In the genomic region with DNA sequence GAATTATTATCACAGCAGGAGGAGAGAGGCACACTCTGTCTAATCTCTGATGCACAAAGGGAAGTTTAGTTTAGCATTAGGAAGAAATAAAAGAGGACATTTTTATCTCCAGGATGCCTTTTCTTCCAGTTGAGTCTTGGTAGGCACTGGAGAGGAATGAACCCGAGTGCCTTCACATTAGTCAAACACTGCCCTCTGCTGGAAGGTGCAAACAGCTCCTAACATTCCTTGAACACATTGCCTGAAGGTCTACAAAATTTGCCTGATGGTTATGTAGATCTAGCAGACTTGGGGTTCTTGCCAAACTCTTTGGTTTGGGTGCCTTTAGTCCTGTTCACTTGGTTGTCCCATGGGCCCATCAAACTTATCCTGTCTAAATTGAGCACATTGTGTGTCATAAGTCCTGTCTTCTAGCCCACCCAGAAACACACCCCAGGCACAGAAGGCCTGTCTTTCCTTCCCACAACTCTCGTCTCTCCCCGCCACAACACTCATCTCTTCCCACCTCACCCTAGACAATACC, we compare ENCODE assay signal across 9 mouse cellular contexts.
DNase-seq lines count a peak whose midpoint lies in the region; ATAC-seq lines count a peak whose summit lies in the region.
"Had no signal": no experiment of that assay in that cellular context is flagged by ENCODE, and none has a peak within 500 bp of the region (broad histone marks: within the 10 kb centered on the region; RNA-seq: fewer than 3 reads in every experiment).

No protein-coding gene starts in this region.

- no peak overlapping the region for H3K4me3 ChIP-seq in liver, embryonic 12.5 days
- no peak overlapping the region for H3K4me3 ChIP-seq in forebrain, embryonic 11.5 days (ENCODE audit: low read depth, low read length)
- no peak overlapping the region for H3K4me3 ChIP-seq in midbrain, embryonic 15.5 days
- H3K4me3 ChIP-seq: stomach, embryonic 15.5 days had no signal

- 35% methylated on average over 3 of the region's 3 CpGs for WGBS in liver, embryonic 12.5 days (ENCODE audit: insufficient replicate concordance)
- WGBS in forebrain, embryonic 11.5 days = 72% methylated on average over 3 of the region's 3 CpGs
- 78% methylated on average over 3 of the region's 3 CpGs for WGBS in midbrain, embryonic 15.5 days

- ATAC-seq in CD4-positive, CD25-positive, alpha-beta regulatory T cell, adult 4 months = no peak
- no peak for ATAC-seq in liver, embryonic 12.5 days
- ATAC-seq in megakaryocyte progenitor cell, adult 5-6 weeks (replicated peaks; ENCODE audit: poor library complexity) = peak; percentile 86
- ATAC-seq in forebrain, embryonic 11.5 days (replicated peaks; ENCODE audit: low FRiP score) = no peak
- no peak for ATAC-seq in midbrain, embryonic 15.5 days (replicated peaks)

- no peak overlapping the region for H3K4me2 ChIP-seq in liver, embryonic 12.5 days
- no peak overlapping the region for H3K4me2 ChIP-seq in forebrain, embryonic 11.5 days (ENCODE audit: low read depth, low read length, severe bottlenecking)
- no peak overlapping the region for H3K4me2 ChIP-seq in midbrain, embryonic 15.5 days
- H3K4me2 ChIP-seq: stomach, embryonic 15.5 days had no signal

- H3K27ac ChIP-seq in liver, embryonic 12.5 days = no peak overlapping the region
- H3K27ac ChIP-seq in forebrain, embryonic 11.5 days (ENCODE audit: low read depth, low read length) = no peak overlapping the region
- no peak overlapping the region for H3K27ac ChIP-seq in midbrain, embryonic 15.5 days
- H3K27ac ChIP-seq: stomach, embryonic 15.5 days had no signal

- H3K27me3 ChIP-seq in liver, embryonic 12.5 days (replicated peaks) = no peaks in the 10 kb centered on the region
- no peaks in the 10 kb centered on the region for H3K27me3 ChIP-seq in forebrain, embryonic 11.5 days (ENCODE audit: control insufficient read depth, insufficient read depth, low read length)
- H3K27me3 ChIP-seq in midbrain, embryonic 15.5 days (replicated peaks) = no peaks in the 10 kb centered on the region
- H3K27me3 ChIP-seq: stomach, embryonic 15.5 days had no signal

- no peak overlapping the region for H3K9ac ChIP-seq in liver, embryonic 12.5 days
- no peak overlapping the region for H3K9ac ChIP-seq in forebrain, embryonic 11.5 days (ENCODE audit: low read length)
- no peak overlapping the region for H3K9ac ChIP-seq in midbrain, embryonic 15.5 days
- H3K9ac ChIP-seq: stomach, embryonic 15.5 days had no signal

- peak; percentile 68 for DNase-seq in CD4-positive, CD25-positive, alpha-beta regulatory T cell, adult 2 months (ENCODE audit: low read depth, low spot score)
- DNase-seq in liver = peak; percentile 27
- peak; percentile 24 for DNase-seq in fibroblast of lung, adult 2 months (ENCODE audit: low read depth)
- DNase-seq in forebrain, embryonic 11.5 days (ENCODE audit: low spot score) = no peak

- H3K36me3 ChIP-seq in liver, embryonic 12.5 days = no peaks in the 10 kb centered on the region
- H3K36me3 ChIP-seq in forebrain, embryonic 11.5 days (ENCODE audit: control insufficient read depth, insufficient read depth, low read length) = no peaks in the 10 kb centered on the region
- no peaks in the 10 kb centered on the region for H3K36me3 ChIP-seq in midbrain, embryonic 15.5 days (replicated peaks)
- H3K36me3 ChIP-seq: stomach, embryonic 15.5 days had no signal

- no peaks in the 10 kb centered on the region for H3K9me3 ChIP-seq in liver, embryonic 12.5 days (replicated peaks)
- H3K9me3 ChIP-seq in forebrain, embryonic 11.5 days (ENCODE audit: control insufficient read depth, low read length) = no peaks in the 10 kb centered on the region
- H3K9me3 ChIP-seq in midbrain, embryonic 15.5 days = no peaks in the 10 kb centered on the region
- H3K9me3 ChIP-seq: stomach, embryonic 15.5 days had no signal

- H3K4me1 ChIP-seq in liver, embryonic 12.5 days = no peaks in the 10 kb centered on the region
- no peaks in the 10 kb centered on the region; the same call in 1 of the 2 replicates for H3K4me1 ChIP-seq in forebrain, embryonic 11.5 days (replicated peaks; ENCODE audit: control insufficient read depth, insufficient read depth, low read length)
- no peaks in the 10 kb centered on the region for H3K4me1 ChIP-seq in midbrain, embryonic 15.5 days
- H3K4me1 ChIP-seq: stomach, embryonic 15.5 days had no signal
